Mouse (Mus musculus): ENCODE results near the gene Csf1.
A peak's percentile ranks its signal among the peaks of the same experiment; 100 is the strongest.
"Not testable (repeated sequence)": the region's sequence is repeated elsewhere in the genome, so short reads cannot be mapped to it uniquely, and the experiment has no call there.

DNA sequence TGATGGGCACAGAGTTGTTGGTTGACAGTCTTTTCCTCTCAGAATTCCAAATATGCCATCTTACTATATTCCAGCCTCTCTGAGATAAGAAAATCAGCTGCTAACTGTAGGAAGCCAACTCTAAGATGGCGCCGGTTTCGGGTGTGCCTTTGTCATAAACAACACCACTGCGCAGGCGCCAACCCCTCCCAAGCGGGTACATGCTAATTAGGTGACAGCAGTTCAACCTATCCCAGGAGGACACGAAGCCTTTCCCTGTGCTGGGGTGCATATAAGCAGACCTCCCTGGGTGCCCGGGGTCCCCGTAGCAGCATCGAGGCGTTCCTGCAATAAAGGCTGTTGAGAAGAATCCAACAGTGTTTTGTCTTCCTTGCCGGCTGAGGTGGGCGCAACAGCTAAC lies 24.6 kb downstream of the Csf1 start:
- not testable (repeated sequence) for TF ChIP-seq CTCF (IDR thresholded peaks at IDR 0.05; ENCODE audit: control insufficient read depth, insufficient read depth, insufficient replicate concordance, low read depth, low read length)
- TF ChIP-seq POLR2A (IDR thresholded peaks at IDR 0.05; ENCODE audit: control insufficient read depth, low read depth, low read length): peak; percentile 65
